Mouse (Mus musculus) spleen, postnatal 0 days (tissue): Measurements from ENCODE around the gene Rpl10l. TPM values are rescaled to one million over a fixed set of nuclear protein-coding genes. Genes with fewer than 3 reads are reported as not detected.

Experiments
- polyA plus RNA-seq: library from polyadenylated mRNA; unstranded; fragments of >200 nt; fragmentation: Nextera tagmentation; extraction: Ambion mirVana; gene quantifications from 2 replicates; pipeline ENCODE4 v1.2.1, GENCODE M21; 2015

The Rpl10l gene
- polyA plus RNA-seq, result not detected in 2 replicates

DNA sequence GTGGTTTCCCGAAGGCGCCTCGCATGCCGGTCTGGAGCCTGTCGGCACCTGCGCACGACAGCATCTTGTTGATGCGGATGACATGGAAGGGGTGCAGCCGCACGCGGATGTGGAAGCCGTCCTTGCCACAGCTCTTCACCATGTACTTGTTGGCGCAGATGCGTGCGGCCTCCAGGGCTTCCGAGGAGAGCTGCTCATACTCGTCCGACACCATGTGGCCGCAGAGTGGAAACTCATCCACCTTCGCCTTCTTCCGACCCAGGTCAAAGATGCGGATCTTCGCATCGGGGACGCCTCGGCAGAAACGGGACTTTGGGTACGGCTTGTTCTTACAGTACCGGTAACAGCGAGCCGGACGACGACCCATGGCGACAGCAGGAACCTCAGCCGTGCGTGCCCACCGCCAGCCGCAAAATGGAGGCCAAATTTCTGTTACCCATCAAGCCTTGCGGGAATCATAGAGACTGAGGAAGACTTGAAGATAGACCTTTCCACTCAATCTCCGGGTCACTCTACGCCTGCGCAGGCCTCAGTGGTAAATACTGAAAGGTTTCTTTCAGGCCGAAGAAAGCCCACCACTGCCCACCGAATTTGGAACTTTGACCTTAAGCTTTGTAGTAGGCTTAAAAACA lies at the start of gene Rpl10l:
Gene Rpl10l (minus strand): TSS at position 411 of the 632 bp plus-strand sequence.

